Mouse (Mus musculus): Measurements from ENCODE around the gene Opcml. TPM values are rescaled to one million over a fixed set of nuclear protein-coding genes. Genes with fewer than 3 reads are reported as not detected.

Opcml gene
- polyA plus RNA-seq, 1 experiment, result not detected

DNA sequence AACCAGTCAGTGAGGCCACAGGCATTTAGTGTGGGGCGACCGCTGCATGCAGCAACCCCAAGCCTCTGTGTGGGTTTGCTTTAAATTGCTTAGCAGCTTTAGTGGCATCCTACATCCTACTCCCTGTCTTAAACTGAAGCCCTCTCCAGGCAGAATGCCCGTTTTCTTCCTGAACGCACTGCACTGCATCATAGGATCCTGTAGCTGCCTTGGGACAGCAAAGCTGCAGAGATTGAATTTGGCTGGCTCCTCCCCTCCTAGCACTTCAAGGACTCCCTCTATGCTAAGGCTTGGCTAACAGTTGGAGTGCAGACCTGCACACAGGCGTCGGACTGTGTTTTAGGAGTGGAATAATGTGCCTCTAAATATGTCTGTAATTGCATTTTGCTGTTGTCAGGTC lies 474.2 kb downstream of the Opcml start:
- TF ChIP-seq TCF12 (IDR thresholded peaks at IDR 0.05; ENCODE audit: insufficient read depth, poor library complexity, severe bottlenecking) (no peak), MAX (IDR thresholded peaks at IDR 0.05; ENCODE audit: low read depth) (no peak), MYOD1 (IDR thresholded peaks at IDR 0.05; ENCODE audit: control insufficient read depth in 1 of 3, insufficient read length in 2 of 3, low read depth in 2 of 3) (no peak), CEBPB (IDR thresholded peaks at IDR 0.05; ENCODE audit: insufficient read depth, poor library complexity, severe bottlenecking) (no peak), USF1 (IDR thresholded peaks at IDR 0.05; ENCODE audit: low read depth) (no peak), TCF3 (IDR thresholded peaks at IDR 0.05; ENCODE audit: insufficient read length, low read depth) (no peak), SRF (IDR thresholded peaks at IDR 0.05; ENCODE audit: control insufficient read depth, insufficient read length, low read depth) (no peak), POLR2AphosphoS2 (IDR thresholded peaks at IDR 0.05; ENCODE audit: insufficient read length, low read depth) (no peak), MYOG (IDR thresholded peaks at IDR 0.05; ENCODE audit: control insufficient read depth in 1 of 3, insufficient read depth in 1 of 3, insufficient read length in 2 of 3, low read depth in 2 of 3) (no peak), E2F4 (IDR thresholded peaks at IDR 0.05; ENCODE audit: insufficient read depth) (no peak)

GRCm38 (mm10) chr9:28273816-28274215 lies 483.2 kb downstream of the Opcml start:
- TF ChIP-seq TCF12 (IDR thresholded peaks at IDR 0.05; ENCODE audit: insufficient read depth, poor library complexity, severe bottlenecking) (no peak), E2F4 (IDR thresholded peaks at IDR 0.05; ENCODE audit: insufficient read depth) (no peak), REST (IDR thresholded peaks at IDR 0.05; ENCODE audit: insufficient read depth, insufficient read length) (no peak), USF1 (IDR thresholded peaks at IDR 0.05; ENCODE audit: low read depth) (no peak), MYOG (IDR thresholded peaks at IDR 0.05; ENCODE audit: control insufficient read depth in 1 of 3, insufficient read depth in 1 of 3, insufficient read length in 2 of 3, low read depth in 2 of 3) (no peak), POLR2A (IDR thresholded peaks at IDR 0.05; ENCODE audit: insufficient read length, low read depth) (no peak), POLR2AphosphoS2 (IDR thresholded peaks at IDR 0.05; ENCODE audit: insufficient read length, low read depth) (no peak), MAX (IDR thresholded peaks at IDR 0.05; ENCODE audit: low read depth) (no peak), MYOD1 (IDR thresholded peaks at IDR 0.05; ENCODE audit: control insufficient read depth in 1 of 3, insufficient read length in 2 of 3, low read depth in 2 of 3) (no peak), TCF3 (IDR thresholded peaks at IDR 0.05; ENCODE audit: insufficient read length, low read depth) (no peak), CEBPB (IDR thresholded peaks at IDR 0.05; ENCODE audit: insufficient read depth, poor library complexity, severe bottlenecking) (no peak), SRF (IDR thresholded peaks at IDR 0.05; ENCODE audit: control insufficient read depth, insufficient read length, low read depth) (no peak)
- Histone ChIP-seq H3ac (ENCODE audit: control insufficient read depth, insufficient read length) (no peak overlapping the region), H3K4me2 (ENCODE audit: low read depth) (no peak overlapping the region), H3K36me3 (ENCODE audit: control insufficient read depth, insufficient read depth) (no peaks in the 10 kb centered on the region), H3K79me2 (ENCODE audit: control insufficient read depth, insufficient read depth) (no peaks in the 10 kb centered on the region), H3K4me3 (no peak overlapping the region), H3K27me3 (ENCODE audit: control insufficient read depth, insufficient read depth, insufficient read length) (no peaks in the 10 kb centered on the region)

More for the DNA sequence above, 474.2 kb downstream of the Opcml start:
- H3K4me2 ChIP-seq (ENCODE audit: low read depth), result no peak overlapping the region
- H3ac ChIP-seq (ENCODE audit: control insufficient read depth, insufficient read length), result no peak overlapping the region
- no peaks in the 10 kb centered on the region for H3K36me3 ChIP-seq (ENCODE audit: control insufficient read depth, insufficient read depth)
- H3K4me3 ChIP-seq, result no peak overlapping the region
- H3K27me3 ChIP-seq (ENCODE audit: control insufficient read depth, insufficient read depth, insufficient read length), result no peaks in the 10 kb centered on the region
- no peaks in the 10 kb centered on the region for H3K79me2 ChIP-seq (ENCODE audit: control insufficient read depth, insufficient read depth)

DNA sequence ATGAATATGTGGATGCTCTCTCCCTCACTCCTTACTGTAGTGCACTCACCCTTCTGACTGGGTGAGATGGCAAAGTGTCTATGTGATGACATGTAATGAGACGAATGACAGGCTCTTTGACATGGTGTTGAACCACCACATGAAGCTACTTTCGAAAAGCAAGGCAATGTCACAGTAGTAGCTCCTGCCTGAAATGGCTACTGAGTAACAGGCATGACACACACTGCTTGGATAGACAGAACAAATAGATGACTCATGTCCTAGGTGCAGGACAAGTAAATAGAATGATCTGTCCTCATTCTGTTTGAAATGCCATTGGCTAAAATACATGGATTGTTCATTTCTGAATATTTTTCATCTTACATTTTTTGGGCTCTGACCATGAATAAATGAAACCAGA lies 488.0 kb downstream of the Opcml start:
- TF ChIP-seq CEBPB (IDR thresholded peaks at IDR 0.05; ENCODE audit: insufficient read depth, poor library complexity, severe bottlenecking), result no peak
- no peak overlapping the region for H3ac ChIP-seq (ENCODE audit: control insufficient read depth, insufficient read length)
- no peaks in the 10 kb centered on the region for H3K79me2 ChIP-seq (ENCODE audit: control insufficient read depth, insufficient read depth)
- H3K36me3 ChIP-seq (ENCODE audit: control insufficient read depth, insufficient read depth), result no peaks in the 10 kb centered on the region
- H3K4me3 ChIP-seq, result no peak overlapping the region
- no peak overlapping the region for H3K4me2 ChIP-seq (ENCODE audit: low read depth)
- H3K27me3 ChIP-seq (ENCODE audit: control insufficient read depth, insufficient read depth, insufficient read length), result no peaks in the 10 kb centered on the region

GRCm38 (mm10) chr9:28281025-28281424 lies 490.4 kb downstream of the Opcml start:
- no peak for TF ChIP-seq POLR2AphosphoS2 (IDR thresholded peaks at IDR 0.05; ENCODE audit: insufficient read length, low read depth)
- no peak for TF ChIP-seq E2F4 (IDR thresholded peaks at IDR 0.05; ENCODE audit: insufficient read depth)
- TF ChIP-seq REST (IDR thresholded peaks at IDR 0.05; ENCODE audit: insufficient read depth, insufficient read length), result no peak
- TF ChIP-seq CEBPB (IDR thresholded peaks at IDR 0.05; ENCODE audit: insufficient read depth, poor library complexity, severe bottlenecking), result no peak
- no peak for TF ChIP-seq TCF12 (IDR thresholded peaks at IDR 0.05; ENCODE audit: insufficient read depth, poor library complexity, severe bottlenecking)
- no peak for TF ChIP-seq POLR2A (IDR thresholded peaks at IDR 0.05; ENCODE audit: insufficient read length, low read depth)
- no peak for TF ChIP-seq TCF3 (IDR thresholded peaks at IDR 0.05; ENCODE audit: insufficient read length, low read depth)
- no peak for TF ChIP-seq SRF (IDR thresholded peaks at IDR 0.05; ENCODE audit: control insufficient read depth, insufficient read length, low read depth)
- TF ChIP-seq MYOD1 (IDR thresholded peaks at IDR 0.05; ENCODE audit: control insufficient read depth in 1 of 3, insufficient read length in 2 of 3, low read depth in 2 of 3), result no peak
- TF ChIP-seq MAX (IDR thresholded peaks at IDR 0.05; ENCODE audit: low read depth), result no peak
- TF ChIP-seq MYOG (IDR thresholded peaks at IDR 0.05; ENCODE audit: control insufficient read depth in 1 of 3, insufficient read depth in 1 of 3, insufficient read length in 2 of 3, low read depth in 2 of 3), result no peak
- Histone ChIP-seq H3K4me2 (ENCODE audit: low read depth) (no peak overlapping the region), H3K36me3 (ENCODE audit: control insufficient read depth, insufficient read depth) (no peaks in the 10 kb centered on the region), H3K4me3 (no peak overlapping the region), H3K27me3 (ENCODE audit: control insufficient read depth, insufficient read depth, insufficient read length) (no peaks in the 10 kb centered on the region), H3K79me2 (ENCODE audit: control insufficient read depth, insufficient read depth) (no peaks in the 10 kb centered on the region), H3ac (ENCODE audit: control insufficient read depth, insufficient read length) (no peak overlapping the region)

DNA sequence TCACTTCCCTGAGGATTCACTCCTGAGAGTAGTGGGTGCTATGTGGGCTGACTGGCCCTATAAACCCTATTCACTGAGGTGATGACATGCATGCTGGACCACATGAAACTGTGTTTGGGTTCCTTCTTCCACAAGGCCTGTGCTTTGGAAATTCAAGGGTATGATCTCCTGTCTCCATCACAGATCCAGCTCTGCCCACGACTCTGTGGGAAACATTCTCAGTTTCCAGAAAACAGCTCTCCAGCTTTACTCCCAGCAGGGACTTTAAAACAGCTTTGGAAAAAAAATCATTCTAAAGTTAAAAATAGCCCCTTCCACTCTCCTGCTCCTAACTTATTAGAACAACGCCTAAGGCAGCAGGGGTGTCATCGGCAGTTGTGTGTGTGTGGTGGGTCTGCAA lies 491.0 kb downstream of the Opcml start:
- TF ChIP-seq REST (IDR thresholded peaks at IDR 0.05; ENCODE audit: insufficient read depth, insufficient read length) (no peak), MAX (IDR thresholded peaks at IDR 0.05; ENCODE audit: low read depth) (no peak), CEBPB (IDR thresholded peaks at IDR 0.05; ENCODE audit: insufficient read depth, poor library complexity, severe bottlenecking) (no peak), POLR2AphosphoS2 (IDR thresholded peaks at IDR 0.05; ENCODE audit: insufficient read length, low read depth) (no peak), MYOG (IDR thresholded peaks at IDR 0.05; ENCODE audit: control insufficient read depth in 1 of 3, insufficient read depth in 1 of 3, insufficient read length in 2 of 3, low read depth in 2 of 3) (no peak), MYOD1 (IDR thresholded peaks at IDR 0.05; ENCODE audit: control insufficient read depth in 1 of 3, insufficient read length in 2 of 3, low read depth in 2 of 3) (no peak), POLR2A (IDR thresholded peaks at IDR 0.05; ENCODE audit: insufficient read length, low read depth) (no peak), E2F4 (IDR thresholded peaks at IDR 0.05; ENCODE audit: insufficient read depth) (no peak), SRF (IDR thresholded peaks at IDR 0.05; ENCODE audit: control insufficient read depth, insufficient read length, low read depth) (no peak), USF1 (IDR thresholded peaks at IDR 0.05; ENCODE audit: low read depth) (no peak), TCF3 (IDR thresholded peaks at IDR 0.05; ENCODE audit: insufficient read length, low read depth) (no peak), TCF12 (IDR thresholded peaks at IDR 0.05; ENCODE audit: insufficient read depth, poor library complexity, severe bottlenecking) (no peak)
- no peaks in the 10 kb centered on the region for H3K79me2 ChIP-seq (ENCODE audit: control insufficient read depth, insufficient read depth)

More for the DNA sequence above, 491.0 kb downstream of the Opcml start:
- H3K36me3 ChIP-seq (ENCODE audit: control insufficient read depth, insufficient read depth), result no peaks in the 10 kb centered on the region
- H3K4me3 ChIP-seq, result no peak overlapping the region
- no peaks in the 10 kb centered on the region for H3K27me3 ChIP-seq (ENCODE audit: control insufficient read depth, insufficient read depth, insufficient read length)
- no peak overlapping the region for H3ac ChIP-seq (ENCODE audit: control insufficient read depth, insufficient read length)
- H3K4me2 ChIP-seq (ENCODE audit: low read depth), result no peak overlapping the region
